Mouse (Mus musculus) cerebellum, adult 2 months (tissue): ENCODE data around the gene Fxyd1.

Source experiments
- CTCF ChIP-seq: fragments of 200-500 bp; IDR thresholded peaks from 2 replicates; pipeline ENCODE4 v1.5.1; 2011; ENCODE audit warnings: low read depth, mild to moderate bottlenecking, control low read depth, low read length, moderate library complexity, borderline replicate concordance; ENCODE audit not compliant: insufficient read depth
- POLR2A ChIP-seq: fragments of 200-500 bp; IDR thresholded peaks from 2 replicates; pipeline ENCODE4 v1.6.1; 2011; ENCODE audit warnings: low read length, control low read depth, borderline replicate concordance; ENCODE audit not compliant: insufficient read depth

GRCm38 (mm10) chr7:31041023-31041407 is 16.0 kb downstream of the Fxyd1 start:
- no peak for TF ChIP-seq CTCF
- TF ChIP-seq POLR2A: no peak
